Mouse (Mus musculus): ENCODE results near the gene Gm12258.
A peak's percentile ranks its signal among the peaks of the same experiment; 100 is the strongest.

Gene Gm12258

GRCm38 (mm10) chr11:58903511-58904409 is 56.8 kb downstream of the Gm12258 start, which contains the start of gene Zfp39:
Gene Zfp39, minus strand, starts transcription at chr11:58904225.
- peak; percentile 98 for DNase-seq

- DNase-seq, result no peak
Measured at GRCm38 (mm10) chr11:58904410-58904718, 57.4 kb downstream of the Gm12258 start.

GRCm38 (mm10) chr11:58904838-58905237 is 57.9 kb downstream of the Gm12258 start:
- no peak for DNase-seq

Data from kidney, adult 18-20 months (tissue).